Mouse (Mus musculus): ENCODE measurements at regions not wholly inside any gene's neighbourhood (a gene's known extent, or its start where the extent isn't known, plus 50 kb on each side); places are given as distances from the start of the nearest gene placed in this dataset.

GRCm38 (mm10) chr6:6657928-6658500, 79.6 kb upstream of the Sem1 start:
- Histone ChIP-seq H3K36me3 (ENCODE audit: insufficient read depth, low read length) (no peaks in the 10 kb centered on the region), H3K4me3 (replicated peaks; ENCODE audit: low read depth, low read length) (no peak overlapping the region), H3K27me3 (ENCODE audit: insufficient read depth, low read length) (no peaks in the 10 kb centered on the region), H3K9ac (ENCODE audit: low read depth, low read length) (no peak overlapping the region), H3K4me1 (replicated peaks; ENCODE audit: insufficient read depth, low read length) (no peaks in the 10 kb centered on the region), H3K9me3 (replicated peaks; ENCODE audit: low read length) (no peaks in the 10 kb centered on the region), H3K27ac (no peak overlapping the region), H3K4me2 (ENCODE audit: low read length) (no peak overlapping the region)
- no peak for TF ChIP-seq CTCF (IDR thresholded peaks at IDR 0.05; ENCODE audit: low read depth)
- no peak for ATAC-seq (replicated peaks; ENCODE audit: low FRiP score, low read depth)
- no peak for DNase-seq (ENCODE audit: low spot score)
- WGBS, result 31% methylated on average over 3 of the region's 3 CpGs

- Histone ChIP-seq H3K9ac (ENCODE audit: low read depth, low read length) (no peak overlapping the region), H3K36me3 (ENCODE audit: insufficient read depth, low read length) (no peaks in the 10 kb centered on the region), H3K27ac (no peak overlapping the region), H3K4me3 (replicated peaks; ENCODE audit: low read depth, low read length) (no peak overlapping the region), H3K27me3 (ENCODE audit: insufficient read depth, low read length) (no peaks in the 10 kb centered on the region), H3K4me2 (ENCODE audit: low read length) (no peak overlapping the region), H3K4me1 (replicated peaks; ENCODE audit: insufficient read depth, low read length) (no peaks in the 10 kb centered on the region), H3K9me3 (replicated peaks; ENCODE audit: low read length) (no peaks in the 10 kb centered on the region)
- no peak for TF ChIP-seq CTCF (IDR thresholded peaks at IDR 0.05; ENCODE audit: low read depth)
- 43% methylated on average over 5 of the region's 5 CpGs for WGBS
- DNase-seq (ENCODE audit: low spot score), result no peak
- ATAC-seq (replicated peaks; ENCODE audit: low FRiP score, low read depth), result no peak
These were observed 81.6 kb upstream of the Sem1 start for GRCm38 (mm10) chr6:6660072-6660471.

- TF ChIP-seq CTCF (IDR thresholded peaks at IDR 0.05; ENCODE audit: low read depth), result no peak
- no peak overlapping the region for H3K27ac ChIP-seq
- 90% methylated on average over 5 of the region's 5 CpGs for WGBS
These were observed 88.3 kb upstream of the Sem1 start for GRCm38 (mm10) chr6:6666762-6667161.

GRCm38 (mm10) chr6:6689241-6689640, 110.8 kb upstream of the Sem1 start:
- Histone ChIP-seq H3K27me3 (ENCODE audit: insufficient read depth, low read length) (no peaks in the 10 kb centered on the region), H3K4me3 (replicated peaks; ENCODE audit: low read depth, low read length) (no peak overlapping the region), H3K4me1 (replicated peaks; ENCODE audit: insufficient read depth, low read length) (no peaks in the 10 kb centered on the region), H3K27ac (no peak overlapping the region), H3K9ac (ENCODE audit: low read depth, low read length) (no peak overlapping the region), H3K9me3 (replicated peaks; ENCODE audit: low read length) (no peaks in the 10 kb centered on the region), H3K4me2 (ENCODE audit: low read length) (no peak overlapping the region), H3K36me3 (ENCODE audit: insufficient read depth, low read length) (no peaks in the 10 kb centered on the region)
- 63% methylated on average over 5 of the region's 5 CpGs for WGBS
- peak; percentile 57 for DNase-seq (ENCODE audit: low spot score)
- ATAC-seq (replicated peaks; ENCODE audit: low FRiP score, low read depth), result no peak
- no peak for TF ChIP-seq CTCF (IDR thresholded peaks at IDR 0.05; ENCODE audit: low read depth)

More at GRCm38 (mm10) chr6:6666762-6667161, 88.3 kb upstream of the Sem1 start:
- Histone ChIP-seq H3K4me1 (replicated peaks; ENCODE audit: insufficient read depth, low read length) (no peaks in the 10 kb centered on the region), H3K4me2 (ENCODE audit: low read length) (no peak overlapping the region), H3K4me3 (replicated peaks; ENCODE audit: low read depth, low read length) (no peak overlapping the region), H3K27me3 (ENCODE audit: insufficient read depth, low read length) (no peaks in the 10 kb centered on the region), H3K36me3 (ENCODE audit: insufficient read depth, low read length) (no peaks in the 10 kb centered on the region), H3K9me3 (replicated peaks; ENCODE audit: low read length) (no peaks in the 10 kb centered on the region), H3K9ac (ENCODE audit: low read depth, low read length) (no peak overlapping the region)
- ATAC-seq (replicated peaks; ENCODE audit: low FRiP score, low read depth), result no peak
- DNase-seq (ENCODE audit: low spot score), result no peak

GRCm38 (mm10) chr6:6690188-6690587, 111.7 kb upstream of the Sem1 start:
- no peak for TF ChIP-seq CTCF (IDR thresholded peaks at IDR 0.05; ENCODE audit: low read depth)
- Histone ChIP-seq H3K4me1 (replicated peaks; ENCODE audit: insufficient read depth, low read length) (no peaks in the 10 kb centered on the region), H3K27me3 (ENCODE audit: insufficient read depth, low read length) (no peaks in the 10 kb centered on the region), H3K36me3 (ENCODE audit: insufficient read depth, low read length) (no peaks in the 10 kb centered on the region), H3K9me3 (replicated peaks; ENCODE audit: low read length) (no peaks in the 10 kb centered on the region), H3K9ac (ENCODE audit: low read depth, low read length) (no peak overlapping the region), H3K4me2 (ENCODE audit: low read length) (no peak overlapping the region), H3K27ac (no peak overlapping the region), H3K4me3 (replicated peaks; ENCODE audit: low read depth, low read length) (no peak overlapping the region)
- DNase-seq (ENCODE audit: low spot score), result peak; percentile 50
- WGBS, result 79% methylated on average over 5 of the region's 5 CpGs
- ATAC-seq (replicated peaks; ENCODE audit: low FRiP score, low read depth), result no peak

- DNase-seq (ENCODE audit: low spot score) (no peak), ATAC-seq (replicated peaks; ENCODE audit: low FRiP score, low read depth) (no peak)
- Histone ChIP-seq H3K4me3 (replicated peaks; ENCODE audit: low read depth, low read length) (no peak overlapping the region), H3K4me1 (replicated peaks; ENCODE audit: insufficient read depth, low read length) (no peaks in the 10 kb centered on the region), H3K27ac (no peak overlapping the region), H3K9me3 (replicated peaks; ENCODE audit: low read length) (no peaks in the 10 kb centered on the region), H3K9ac (ENCODE audit: low read depth, low read length) (no peak overlapping the region), H3K4me2 (ENCODE audit: low read length) (no peak overlapping the region), H3K27me3 (ENCODE audit: insufficient read depth, low read length) (no peaks in the 10 kb centered on the region), H3K36me3 (ENCODE audit: insufficient read depth, low read length) (no peaks in the 10 kb centered on the region)
- TF ChIP-seq CTCF (IDR thresholded peaks at IDR 0.05; ENCODE audit: low read depth), result no peak
- WGBS, result 86% methylated on average over 8 of the region's 8 CpGs
These were observed 113.8 kb upstream of the Sem1 start for GRCm38 (mm10) chr6:6692056-6692770.
